Mouse (Mus musculus) E14TG2a.4 (cell line): ENCODE measurements around the gene Rnf216.

Experiments
- CTCF ChIP-seq: conservative IDR thresholded peaks from 2 replicates; pipeline ENCODE4 v1.5.1; 2014; ENCODE audit warnings: low read length
- NANOG ChIP-seq: IDR thresholded peaks from 2 replicates; pipeline ENCODE4 v1.6.1; 2014; ENCODE audit warnings: borderline replicate concordance, low read length, mixed read lengths

- no peak for TF ChIP-seq CTCF
- TF ChIP-seq NANOG, result no peak
Measured at GRCm38 (mm10) chr5:143047586-143047985, 65.2 kb downstream of the Rnf216 start.
